Mouse (Mus musculus) kidney, adult 18-20 months (tissue): ENCODE measurements around the gene Aggf1.

Source experiments
- DNase-seq: peaks from one replicate; pipeline ENCODE4 v3.0.0; 2021

Aggf1 gene

DNA sequence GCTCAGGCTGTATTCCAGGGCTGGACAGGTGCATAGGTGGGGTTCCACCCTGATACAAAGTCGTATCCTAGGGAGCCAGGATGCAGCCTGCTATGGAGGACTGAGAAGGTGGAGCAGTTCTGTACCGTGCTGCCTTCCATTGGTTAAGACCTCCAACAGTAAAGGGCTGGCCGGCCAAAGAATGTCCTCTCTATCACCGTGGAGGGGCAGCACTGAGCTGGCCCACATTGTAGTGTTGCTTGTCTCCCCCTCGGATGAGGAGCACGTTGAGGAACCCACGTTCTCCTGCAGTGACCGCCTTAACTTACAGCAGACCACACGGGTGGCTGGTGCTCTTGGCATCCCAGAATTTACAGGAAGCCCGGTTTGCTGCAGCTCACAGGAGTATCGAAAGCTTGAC is 44.6 kb downstream of the Aggf1 start:
- no peak for DNase-seq

DNA sequence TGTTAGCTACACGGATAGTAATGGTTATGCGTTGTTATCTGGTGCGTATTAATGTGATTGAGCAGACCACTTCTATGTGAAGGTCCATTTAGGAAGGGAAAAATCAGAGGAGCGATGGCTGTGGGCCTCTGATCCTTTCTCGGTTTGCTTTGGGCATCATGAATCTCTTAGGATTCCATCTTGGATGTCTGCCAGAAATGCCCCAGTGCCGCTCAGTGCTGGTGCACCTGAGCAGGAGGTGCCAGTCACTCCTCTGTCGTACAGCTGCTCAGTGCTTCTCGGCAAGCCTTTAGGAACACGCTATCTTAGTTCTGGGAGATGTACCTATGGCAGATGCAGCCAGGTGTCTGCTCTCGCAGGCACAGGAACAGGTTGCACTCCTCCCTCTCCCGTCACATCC is 46.4 kb downstream of the Aggf1 start:
- peak; percentile 29 for DNase-seq

DNA sequence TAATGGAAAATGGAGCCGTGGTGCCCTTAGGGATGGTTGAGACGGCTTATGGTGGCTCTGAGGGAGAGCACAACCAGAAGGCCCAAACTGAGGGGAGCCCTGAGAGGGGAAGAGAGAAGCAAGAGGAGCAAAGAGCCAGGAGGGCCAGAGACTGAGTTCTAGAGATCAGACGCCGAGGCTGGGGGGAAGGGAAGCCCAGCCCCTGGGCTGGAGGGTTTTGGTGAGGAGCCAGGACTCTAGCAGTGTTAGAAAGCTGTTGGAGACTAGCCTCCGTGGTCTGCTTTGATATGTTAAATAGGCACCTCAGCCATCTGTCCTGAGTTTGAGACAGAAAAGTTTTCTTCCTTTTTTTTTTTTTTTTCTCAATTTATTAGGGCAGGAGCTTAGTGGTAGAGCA is 47.8 kb downstream of the Aggf1 start:
- peak; percentile 57 for DNase-seq

DNA sequence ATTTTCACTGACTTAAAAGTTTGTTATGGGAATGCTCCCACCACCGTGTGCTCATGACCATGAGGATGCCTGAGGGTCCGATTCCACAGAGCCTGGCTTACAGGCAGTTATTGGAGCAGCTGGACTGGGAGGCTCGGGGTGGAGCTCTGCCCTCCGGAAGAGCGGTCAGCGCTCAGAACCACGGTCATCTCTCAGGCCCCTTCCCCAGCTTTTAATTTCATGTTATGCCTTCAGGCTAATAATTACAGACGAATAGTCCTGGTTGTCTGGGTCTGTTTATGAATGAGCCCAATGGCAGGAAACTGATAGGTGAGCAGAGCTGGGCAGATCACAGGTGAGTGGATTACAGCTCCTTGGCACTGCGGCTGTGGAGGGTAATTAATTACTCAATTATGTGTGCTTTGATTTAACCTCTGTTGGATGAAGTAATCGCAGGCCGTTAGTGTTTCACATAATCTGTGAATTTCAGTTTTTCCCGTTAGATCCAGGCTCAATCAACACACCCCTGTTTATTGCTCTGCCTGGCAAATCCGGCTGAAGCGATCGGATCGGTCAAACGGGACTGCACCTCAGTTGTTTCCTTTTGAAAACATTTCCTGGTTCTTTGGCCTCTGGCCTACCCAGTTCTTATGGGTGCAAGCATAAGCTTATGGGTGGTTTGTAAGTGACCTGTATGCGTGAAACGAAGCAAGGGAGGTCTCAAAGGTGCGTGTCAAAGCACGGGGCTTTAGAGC is 48.4 kb downstream of the Aggf1 start:
- no peak for DNase-seq

DNA sequence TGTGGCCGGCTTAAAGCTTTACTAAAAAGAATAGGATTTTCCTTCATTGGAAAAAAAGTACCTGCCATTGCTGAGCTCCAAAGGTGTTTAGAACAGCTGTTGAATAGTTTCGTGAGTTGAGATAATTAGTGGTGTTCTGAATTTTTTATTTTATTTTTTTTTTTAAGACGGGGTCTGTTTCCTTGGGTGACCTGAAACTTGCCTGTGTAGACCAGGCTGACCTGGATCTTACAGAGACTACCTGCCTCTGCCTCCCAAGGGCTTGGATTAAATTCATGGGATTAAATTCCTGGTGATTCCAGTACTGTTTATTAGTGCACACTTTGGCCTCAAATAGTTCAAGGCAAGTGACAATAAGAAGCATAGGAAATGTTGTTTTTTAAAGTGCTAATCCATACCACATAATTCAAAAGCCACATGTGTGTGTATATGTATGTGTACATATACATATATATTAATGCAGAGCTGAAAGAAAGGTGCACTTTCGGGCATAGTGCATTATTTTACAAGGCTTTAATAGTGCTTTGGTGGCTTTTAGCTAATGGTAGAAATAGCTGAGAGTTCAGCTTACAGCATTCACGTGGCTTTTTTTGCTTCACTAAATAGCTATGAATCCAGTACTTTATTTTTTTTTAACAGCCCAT is 49.1 kb downstream of the Aggf1 start:
- no peak for DNase-seq

DNA sequence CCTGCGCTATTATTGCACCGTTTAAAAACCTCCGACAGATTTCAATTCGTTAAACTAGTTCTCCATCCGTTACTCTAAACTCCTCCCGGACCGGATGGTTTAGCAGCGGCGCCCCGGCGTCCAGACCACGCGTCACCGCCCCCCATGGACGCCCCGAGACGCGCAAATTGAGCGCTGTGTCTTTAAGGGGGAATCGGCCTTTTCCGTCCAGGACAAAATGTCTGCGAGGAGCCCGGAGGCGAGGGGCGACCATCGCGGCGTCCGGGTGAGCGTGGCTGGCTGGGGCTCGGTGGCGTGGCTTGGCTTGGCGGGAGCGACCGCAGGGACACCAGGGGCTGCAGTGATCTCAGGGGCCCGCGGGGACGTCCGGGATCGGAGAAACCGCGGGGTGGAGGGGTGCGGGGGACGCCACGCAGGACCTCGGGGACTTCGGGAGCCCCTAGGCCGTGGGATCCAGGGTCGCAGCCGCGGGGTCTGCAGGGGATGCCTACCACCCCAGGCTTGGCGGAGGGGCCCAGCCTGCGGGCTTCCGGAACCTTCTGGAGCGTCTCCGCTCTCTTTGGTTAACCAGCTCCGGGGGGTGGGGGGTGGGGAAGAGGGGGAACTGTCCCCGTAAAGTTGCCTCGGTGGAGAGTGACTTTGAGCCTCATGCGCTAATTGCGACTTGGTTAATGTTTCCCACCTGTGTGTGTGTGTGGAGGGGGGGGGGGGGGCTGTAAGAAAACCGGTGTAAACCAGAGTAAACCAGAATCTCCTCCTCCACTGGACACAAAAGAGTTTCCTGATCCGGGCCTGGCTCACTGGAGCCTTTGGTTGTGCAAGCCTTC is 49.9 kb downstream of the Aggf1 start:
- peak; percentile 78 for DNase-seq

DNA sequence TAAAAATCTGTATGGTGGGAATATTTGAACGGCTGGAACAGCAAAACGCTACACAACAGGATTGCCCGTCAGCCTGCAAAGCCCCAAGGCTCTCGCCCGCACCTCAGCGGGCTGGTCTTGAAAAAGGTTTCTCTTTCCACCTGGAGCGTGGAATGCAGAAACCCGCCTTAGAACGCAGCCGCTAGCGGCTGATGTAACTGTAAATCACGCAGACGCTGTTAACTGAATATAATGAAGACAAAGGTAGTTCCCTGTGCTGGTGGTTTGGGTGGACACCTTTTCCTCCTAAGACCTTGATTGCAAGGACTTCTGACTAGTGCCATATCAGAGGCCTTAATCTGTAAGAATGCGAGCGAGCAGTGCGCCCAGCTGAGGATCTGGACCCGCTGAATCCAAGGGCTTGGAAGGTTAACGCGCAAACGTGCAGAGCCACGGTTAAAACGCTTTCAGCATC is 50.5 kb downstream of the Aggf1 start:
- no peak for DNase-seq

DNA sequence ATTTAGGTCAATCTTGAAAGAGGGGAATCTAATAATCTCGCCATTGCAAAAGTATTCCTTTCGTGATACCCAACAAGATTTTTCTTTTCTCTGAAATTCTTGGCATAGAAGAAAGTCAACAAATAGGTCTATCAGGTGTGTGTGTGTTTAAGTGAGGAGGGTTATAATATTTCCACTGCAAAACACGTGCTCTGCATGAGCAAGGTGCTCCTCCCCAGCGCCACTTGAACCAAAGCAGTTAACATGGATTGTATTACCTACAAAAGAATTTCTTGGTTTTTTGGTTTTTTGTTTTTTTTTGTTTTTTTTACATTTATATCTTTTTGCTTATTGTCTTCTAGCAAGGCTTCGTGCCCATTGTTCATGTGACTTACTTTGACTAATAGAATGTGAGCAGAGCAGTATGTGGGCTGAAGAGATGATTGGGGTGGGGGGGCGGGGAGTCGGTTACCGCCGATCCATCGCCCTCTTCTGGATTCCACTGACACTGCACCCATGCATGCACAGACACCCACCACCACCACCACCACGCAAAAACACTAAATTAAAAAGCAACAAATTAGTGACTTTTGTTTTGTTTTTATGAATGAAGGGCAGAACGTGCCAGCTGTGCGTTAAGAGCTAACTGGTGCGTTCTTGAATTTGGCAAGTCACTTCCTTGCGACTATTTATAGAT is 51.1 kb downstream of the Aggf1 start:
- DNase-seq, result peak; percentile 70

DNA sequence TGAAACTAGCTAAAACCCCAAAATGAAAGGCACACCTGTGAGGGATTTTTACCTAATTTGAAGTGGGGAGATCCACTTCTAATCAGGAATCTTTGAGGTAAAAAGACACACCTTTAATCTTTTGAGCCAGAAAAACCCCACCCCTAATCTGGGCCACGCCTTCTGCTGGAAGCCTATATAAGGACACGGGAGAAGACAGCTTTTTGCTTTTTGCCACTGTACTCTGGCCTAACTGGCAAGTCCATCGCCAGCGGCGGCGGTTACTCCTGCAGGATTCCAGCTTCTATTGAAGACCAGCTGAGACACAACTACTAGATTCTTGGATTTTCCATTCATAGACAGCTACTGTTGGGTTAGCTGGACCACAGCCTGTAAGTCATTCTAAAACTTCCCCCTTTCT is 51.8 kb downstream of the Aggf1 start, which contains the start of gene Zbed3:
Gene Zbed3, plus strand, starts transcription at position 213 of the 400 bp plus-strand sequence.
- DNase-seq, result peak; percentile 70

DNA sequence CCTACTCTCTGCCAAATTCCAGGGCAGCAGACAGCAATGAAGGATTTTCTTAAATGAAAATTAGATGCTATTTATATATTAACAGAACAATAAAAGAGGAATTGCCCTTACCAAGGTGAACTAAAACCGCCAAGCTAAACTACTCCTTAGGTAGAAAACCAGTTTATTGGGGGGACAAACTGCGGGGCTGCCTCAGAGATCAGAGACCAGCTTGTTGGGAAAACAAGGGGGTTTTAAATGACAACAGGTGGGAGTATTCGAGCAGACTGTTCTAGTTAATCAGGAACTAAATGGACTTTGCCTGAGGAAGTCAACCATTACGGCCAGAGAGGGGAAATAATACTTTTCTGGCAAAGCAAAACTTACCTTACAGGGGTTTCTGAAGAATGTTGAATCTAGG is 54.7 kb downstream of the Aggf1 start:
- peak; percentile 62 for DNase-seq

DNA sequence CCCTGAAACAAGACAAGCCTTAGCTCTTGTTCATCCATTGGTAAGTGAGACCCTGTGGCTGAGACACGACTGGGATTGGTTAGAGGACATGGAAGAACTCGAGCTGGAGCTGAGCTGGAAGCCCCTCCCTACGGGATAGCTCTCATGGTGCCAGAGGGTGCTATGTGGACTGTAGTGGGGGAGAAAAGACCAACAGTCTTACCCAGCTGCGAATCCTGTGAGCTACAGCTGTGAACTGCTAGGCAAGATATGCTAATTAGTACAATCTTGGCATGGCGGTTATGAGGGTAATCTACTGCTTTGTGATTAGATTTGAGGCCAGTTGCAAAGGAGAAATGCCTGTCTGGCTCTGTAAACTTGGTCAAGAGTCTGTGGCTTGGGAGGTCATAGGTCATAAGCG is 56.0 kb downstream of the Aggf1 start:
- no peak for DNase-seq

DNA sequence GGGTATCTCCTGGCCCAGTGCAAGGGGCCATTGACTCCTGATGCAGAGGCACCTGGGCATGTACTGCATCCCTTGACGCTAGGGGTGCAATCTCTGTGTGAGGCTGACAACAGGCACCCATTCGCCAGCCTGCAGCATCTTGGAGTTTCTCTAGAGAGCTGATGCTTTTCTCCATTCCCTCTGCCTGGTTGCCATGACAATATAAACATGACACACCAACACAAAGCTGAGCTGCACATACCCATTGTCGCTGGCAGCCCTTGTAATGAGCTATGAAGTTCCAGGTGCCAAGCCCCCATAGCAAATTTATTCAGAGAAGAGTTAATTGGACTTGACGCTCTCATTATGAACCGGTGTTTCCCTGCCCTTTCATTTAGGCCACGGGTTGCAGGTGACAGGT is 63.1 kb downstream of the Aggf1 start:
- DNase-seq, result no peak

DNA sequence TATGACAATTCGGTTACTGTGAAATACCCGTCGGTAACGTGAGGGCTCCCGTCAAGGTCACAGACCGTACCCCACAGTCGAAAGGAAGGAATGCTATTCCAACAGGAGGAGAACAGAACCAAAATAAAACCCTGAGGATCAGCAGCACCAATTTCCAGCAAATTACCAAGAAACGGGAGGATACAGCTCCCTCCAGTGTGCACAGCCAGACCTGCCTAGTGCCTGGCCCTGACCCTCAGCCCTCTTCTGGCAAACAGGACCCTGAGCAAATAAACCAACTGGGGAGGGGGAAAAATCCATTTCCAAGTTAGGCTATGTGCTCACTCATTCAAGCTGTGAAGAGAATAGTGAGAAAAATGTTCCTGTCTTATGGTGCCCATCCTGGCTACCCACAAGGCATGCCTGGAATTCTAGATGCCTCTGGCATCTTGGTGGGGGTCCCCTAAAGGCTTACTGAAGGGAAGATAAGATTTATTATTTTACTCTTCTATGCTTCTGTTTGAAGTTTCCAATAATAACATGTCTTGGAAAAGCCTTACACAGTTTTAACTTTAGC is 68.0 kb downstream of the Aggf1 start:
- DNase-seq, result peak; percentile 40

DNA sequence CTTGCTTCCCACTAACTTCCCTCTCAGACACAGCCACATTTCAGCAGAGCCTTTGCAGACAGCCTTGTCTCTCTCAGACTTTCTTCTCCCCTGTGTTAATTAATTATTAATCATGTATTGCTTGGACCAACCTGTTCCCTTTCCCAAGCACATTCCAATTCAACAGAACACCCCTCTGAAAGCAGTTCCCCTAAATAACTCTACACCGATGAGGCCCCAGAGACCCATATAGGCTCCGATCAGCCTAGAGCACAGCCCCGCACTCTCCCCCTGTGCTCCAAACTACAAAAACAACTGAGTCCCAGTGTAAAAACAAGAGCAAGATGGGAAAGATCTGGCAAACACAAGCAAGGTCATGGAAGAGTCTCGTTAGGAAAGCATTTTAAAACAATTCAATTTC is 68.6 kb downstream of the Aggf1 start:
- peak; percentile 54 for DNase-seq
